Mouse (Mus musculus) gastrocnemius, postnatal 36 days (tissue): ENCODE data around the gene Prok2. TPM values are rescaled to one million over a fixed set of nuclear protein-coding genes. Genes with fewer than 3 reads are reported as not detected.

ENCODE experiments used
- total RNA-seq, 2 experiments: library from RNA; stranded (reverse); gene quantifications; 2 replicates each; pipeline ENCODE4 v1.2.3; 2021

Prok2 gene
- total RNA-seq, 2 experiments from 2014 or later = not detected

Other genes with a start within 250 kb of the Prok2 start
- gene Foxp1, start 203.7 kb downstream of the Prok2 start, total RNA-seq = 10 to 100 TPM; 15.9 to 18.4 TPM
- 10 to 100 TPM; 24.3 to 29.6 TPM for gene Eif4e3, start 59.6 kb downstream of the Prok2 start, total RNA-seq
- 1 to 10 TPM; 1.4 to 1.6 TPM for gene Gm20696, start 59.6 kb downstream of the Prok2 start, total RNA-seq
- under 1 TPM; 0.66 to 0.96 TPM for gene Gpr27, start 33.7 kb downstream of the Prok2 start, total RNA-seq